Mouse (Mus musculus) embryonic facial prominence, embryonic 13.5 days (tissue): ENCODE measurements at regions not wholly inside any gene's neighbourhood (a gene's known extent, or its start where the extent isn't known, plus 50 kb on each side); places are given as distances from the start of the nearest gene placed in this dataset.

ENCODE experiments used
- ATAC-seq: fragments of 200-750 bp; cut with Nextera tagmentation; 2 replicates; pipeline ENCODE4 v1.8.0; 2017; ENCODE audit warnings: low read depth; ENCODE audit not compliant: insufficient number of reproducible peaks, insufficient read depth, low FRiP score, low TSS enrichment
- H3K27ac ChIP-seq: fragments of 300-500 bp; sonication (generic); 2 replicates; pipeline ENCODE4 v1.5.1; 2015; ENCODE audit warnings: moderate library complexity, mild to moderate bottlenecking, inconsistent platforms
- H3K27me3 ChIP-seq: fragments of 300-500 bp; sonication (generic); 2 replicates; pipeline ENCODE4 v1.6.1; 2015; ENCODE audit warnings: mild to moderate bottlenecking, inconsistent platforms
- H3K36me3 ChIP-seq: fragments of 300-500 bp; sonication (generic); 2 replicates; pipeline ENCODE4 v1.6.1; 2015; ENCODE audit warnings: mild to moderate bottlenecking, inconsistent platforms
- H3K4me1 ChIP-seq: fragments of 300-500 bp; sonication (generic); 2 replicates; pipeline ENCODE4 v1.6.1; 2015; ENCODE audit warnings: inconsistent platforms
- H3K4me2 ChIP-seq: fragments of 300-500 bp; sonication (generic); 2 replicates; pipeline ENCODE4 v1.6.1; 2015; ENCODE audit warnings: moderate library complexity, mild to moderate bottlenecking, inconsistent platforms
- H3K4me3 ChIP-seq: fragments of 300-500 bp; sonication (generic); 2 replicates; pipeline ENCODE4 v1.5.1; 2015; ENCODE audit warnings: mild to moderate bottlenecking, inconsistent platforms
- H3K9ac ChIP-seq: fragments of 300-500 bp; sonication (generic); 2 replicates; pipeline ENCODE4 v1.6.1; 2015; ENCODE audit warnings: mild to moderate bottlenecking, inconsistent platforms
- H3K9me3 ChIP-seq: fragments of 300-500 bp; sonication (generic); 2 replicates; pipeline ENCODE4 v1.6.1; 2016; ENCODE audit warnings: inconsistent platforms
- WGBS: fragments of 180-500 bp; shearing (Covaris S2); methylation state at CpG from one replicate; pipeline ENCODE4 v1.1.7; 2015; ENCODE audit warnings: mixed read lengths; 5-methylcytosine and 5-hydroxymethylcytosine counted together

- 69% methylated on average over 1 of the region's 1 CpGs for WGBS
- no peak overlapping the region for H3K27ac ChIP-seq
- H3K36me3 ChIP-seq = no peaks in the 10 kb centered on the region
- no peak for ATAC-seq
- no peak overlapping the region for H3K4me3 ChIP-seq
- H3K4me2 ChIP-seq = no peak overlapping the region
- 0 out of 2 replicates have a peak, but pooled peaks cover 2% of the 10 kb centered on the region for H3K4me1 ChIP-seq
- H3K9ac ChIP-seq = no peak overlapping the region
- no peaks in the 10 kb centered on the region for H3K27me3 ChIP-seq
- H3K9me3 ChIP-seq = no peaks in the 10 kb centered on the region
These were observed 361.8 kb downstream of the Ptprc start for GRCm38 (mm10) chr1:137813716-137814115.

- 74% methylated on average over 4 of the region's 4 CpGs for whole genome bisulfite sequencing
- no peaks in the 10 kb centered on the region for H3K9me3 ChIP-seq
- no peak overlapping the region for H3K9ac ChIP-seq
- no peak overlapping the region for H3K4me2 ChIP-seq
- ATAC-seq = no peak
- no peak overlapping the region for H3K4me3 ChIP-seq
- 0 out of 2 replicates have a peak, but pooled peaks cover 2% of the 10 kb centered on the region for H3K4me1 ChIP-seq
- H3K27ac ChIP-seq = no peak overlapping the region
- H3K36me3 ChIP-seq = no peaks in the 10 kb centered on the region
- no peaks in the 10 kb centered on the region for H3K27me3 ChIP-seq
These were observed 363.5 kb downstream of the Ptprc start for GRCm38 (mm10) chr1:137811981-137812380.

DNA sequence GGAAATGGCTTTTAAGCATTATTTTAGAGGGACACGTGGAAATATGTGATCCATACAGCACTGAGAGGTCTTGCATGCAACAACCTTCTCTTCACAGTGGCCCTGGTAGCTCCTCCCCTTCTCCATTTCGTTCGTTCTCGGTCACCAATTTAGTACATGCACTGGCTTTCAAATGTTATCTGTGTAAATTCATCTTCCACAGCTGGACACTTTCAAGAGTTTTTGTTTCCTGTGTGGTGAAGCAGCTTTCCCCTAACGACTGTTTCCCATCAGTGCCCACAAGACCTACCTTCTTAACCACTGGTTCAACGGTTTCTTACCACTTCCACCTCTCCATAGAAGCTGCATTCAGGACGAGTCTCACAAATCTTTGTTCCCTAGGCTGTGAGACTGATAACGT lies 368.8 kb downstream of the Ptprc start:
- Histone ChIP-seq H3K4me1 (no peaks in the 10 kb centered on the region), H3K4me2 (no peak overlapping the region), H3K27ac (no peak overlapping the region), H3K9me3 (no peaks in the 10 kb centered on the region), H3K36me3 (no peaks in the 10 kb centered on the region), H3K27me3 (no peaks in the 10 kb centered on the region), H3K4me3 (no peak overlapping the region), H3K9ac (no peak overlapping the region)
- 64% methylated on average over 8 of the region's 8 CpGs for WGBS
- ATAC-seq = no peak

- Histone ChIP-seq H3K27me3 (no peaks in the 10 kb centered on the region), H3K4me1 (no peaks in the 10 kb centered on the region), H3K36me3 (no peaks in the 10 kb centered on the region), H3K9ac (no peak overlapping the region), H3K4me3 (no peak overlapping the region), H3K4me2 (no peak overlapping the region), H3K9me3 (no peaks in the 10 kb centered on the region), H3K27ac (no peak overlapping the region)
- no peak for ATAC-seq
- 83% methylated on average over 7 of the region's 8 CpGs for WGBS
These were observed 369.3 kb downstream of the Ptprc start for GRCm38 (mm10) chr1:137806252-137806651.

- 59% methylated on average over 4 of the region's 4 CpGs for WGBS
- no peak overlapping the region for H3K27ac ChIP-seq
- no peak overlapping the region for H3K4me2 ChIP-seq
- no peak for ATAC-seq
- no peaks in the 10 kb centered on the region for H3K36me3 ChIP-seq
- H3K4me1 ChIP-seq = no peaks in the 10 kb centered on the region
- H3K9ac ChIP-seq = no peak overlapping the region
- H3K27me3 ChIP-seq = no peaks in the 10 kb centered on the region
- H3K4me3 ChIP-seq = no peak overlapping the region
- no peaks in the 10 kb centered on the region for H3K9me3 ChIP-seq
These were observed 373.4 kb downstream of the Ptprc start for GRCm38 (mm10) chr1:137802119-137802518.

DNA sequence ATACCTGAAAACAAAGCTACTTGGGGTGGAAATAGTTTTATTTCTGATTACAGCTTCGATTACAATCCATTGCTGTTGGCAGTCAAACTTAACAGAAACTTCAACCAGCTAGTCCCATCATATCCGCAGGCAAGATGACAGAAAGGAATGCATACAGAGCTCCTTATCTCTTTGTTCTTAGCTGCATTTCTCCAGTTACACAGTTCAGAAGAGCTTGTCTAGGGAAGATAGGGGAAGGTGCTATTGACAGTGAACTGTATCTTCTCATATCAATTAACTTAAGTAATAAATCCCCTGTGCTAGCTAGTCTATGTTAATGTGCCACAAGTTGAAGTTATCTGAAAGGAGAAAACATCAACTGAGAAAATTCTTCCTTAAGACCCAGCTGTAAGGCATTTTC lies 374.8 kb downstream of the Ptprc start:
- H3K4me1 ChIP-seq = no peaks in the 10 kb centered on the region
- H3K9me3 ChIP-seq = no peaks in the 10 kb centered on the region
- H3K4me2 ChIP-seq = no peak overlapping the region
- H3K9ac ChIP-seq = no peak overlapping the region
- 59% methylated on average over 2 of the region's 2 CpGs for WGBS
- ATAC-seq = no peak
- no peaks in the 10 kb centered on the region for H3K27me3 ChIP-seq
- H3K36me3 ChIP-seq = no peaks in the 10 kb centered on the region
- H3K4me3 ChIP-seq = no peak overlapping the region
- no peak overlapping the region for H3K27ac ChIP-seq

- Histone ChIP-seq H3K27me3 (no peaks in the 10 kb centered on the region), H3K27ac (no peak overlapping the region), H3K9ac (no peak overlapping the region), H3K4me3 (no peak overlapping the region), H3K36me3 (no peaks in the 10 kb centered on the region), H3K9me3 (no peaks in the 10 kb centered on the region), H3K4me2 (no peak overlapping the region), H3K4me1 (no peaks in the 10 kb centered on the region)
- ATAC-seq = no peak
- WGBS = 81% methylated on average over 3 of the region's 3 CpGs
These were observed 386.7 kb downstream of the Ptprc start for GRCm38 (mm10) chr1:137788789-137789188.

DNA sequence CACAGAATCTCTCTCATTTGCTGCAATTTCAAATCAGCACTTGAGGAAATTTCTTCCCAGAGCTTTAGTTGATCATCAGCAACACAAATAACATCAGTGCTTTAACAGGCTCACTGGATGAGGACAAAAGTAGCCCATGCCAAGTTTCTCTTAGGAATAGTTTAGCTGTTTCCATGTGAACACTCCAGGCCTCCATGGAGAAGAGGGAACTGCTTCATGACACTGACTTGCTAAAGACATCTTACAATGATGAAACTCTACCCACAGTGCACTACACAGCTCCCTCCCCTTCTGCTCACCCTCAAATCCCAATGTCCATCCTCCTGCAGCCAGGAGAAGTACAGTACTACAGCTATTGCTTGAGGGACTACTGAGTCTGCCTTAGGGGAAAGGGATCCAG lies 388.9 kb downstream of the Ptprc start:
- Histone ChIP-seq H3K9ac (no peak overlapping the region), H3K4me3 (no peak overlapping the region), H3K27ac (no peak overlapping the region), H3K4me2 (no peak overlapping the region), H3K9me3 (no peaks in the 10 kb centered on the region), H3K27me3 (no peaks in the 10 kb centered on the region), H3K4me1 (no peaks in the 10 kb centered on the region), H3K36me3 (no peaks in the 10 kb centered on the region)
- no peak for ATAC-seq

GRCm38 (mm10) chr1:137774586-137774985 lies 400.9 kb downstream of the Ptprc start:
- no peaks in the 10 kb centered on the region for H3K9me3 ChIP-seq
- no peak overlapping the region for H3K27ac ChIP-seq
- H3K4me2 ChIP-seq = no peak overlapping the region
- H3K27me3 ChIP-seq = no peaks in the 10 kb centered on the region
- no peak for ATAC-seq
- H3K36me3 ChIP-seq = no peaks in the 10 kb centered on the region
- H3K4me3 ChIP-seq = no peak overlapping the region
- H3K4me1 ChIP-seq = 0 out of 2 replicates have a peak, but pooled peaks cover 3% of the 10 kb centered on the region
- H3K9ac ChIP-seq = no peak overlapping the region

GRCm38 (mm10) chr1:137760797-137761196 lies 414.7 kb downstream of the Ptprc start:
- no peak overlapping the region for H3K9ac ChIP-seq
- H3K4me1 ChIP-seq = no peaks in the 10 kb centered on the region
- 82% methylated on average over 4 of the region's 4 CpGs for WGBS
- H3K4me3 ChIP-seq = no peak overlapping the region
- no peaks in the 10 kb centered on the region for H3K36me3 ChIP-seq
- no peaks in the 10 kb centered on the region for H3K9me3 ChIP-seq
- no peak overlapping the region for H3K4me2 ChIP-seq
- ATAC-seq = no peak
- H3K27me3 ChIP-seq = no peaks in the 10 kb centered on the region
- no peak overlapping the region for H3K27ac ChIP-seq

DNA sequence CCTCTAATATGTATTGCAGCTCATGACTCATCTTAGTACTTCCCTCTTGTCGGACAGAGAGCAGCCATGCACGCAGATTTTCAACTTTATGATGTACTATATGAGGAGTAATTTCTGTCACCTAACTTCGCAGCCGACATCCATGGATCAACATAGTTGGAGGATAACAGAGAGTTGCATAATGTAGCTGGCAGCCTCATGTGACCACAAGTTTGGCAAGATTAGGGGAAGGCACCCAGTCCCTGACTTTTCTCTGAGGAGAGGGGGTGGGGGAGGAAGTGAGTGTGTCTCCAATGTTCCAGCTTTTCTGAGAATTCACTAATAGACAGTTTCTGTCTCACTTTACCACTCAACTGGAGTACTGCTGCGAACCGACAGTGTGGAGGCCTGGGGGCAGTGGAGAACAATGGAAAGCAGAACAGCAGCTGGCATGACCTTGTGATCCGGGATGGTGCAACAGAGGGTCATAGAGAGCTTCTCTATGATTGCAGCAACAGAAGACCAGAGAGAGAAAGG lies 424.0 kb downstream of the Ptprc start:
- H3K4me1 ChIP-seq = peaks cover 7% of the 10 kb centered on the region; the same call in 1 of the 2 replicates
- no peaks in the 10 kb centered on the region for H3K36me3 ChIP-seq
- no peaks in the 10 kb centered on the region for H3K27me3 ChIP-seq
- H3K4me3 ChIP-seq = no peak overlapping the region
- no peak overlapping the region for H3K9ac ChIP-seq
- H3K9me3 ChIP-seq = no peaks in the 10 kb centered on the region
- H3K4me2 ChIP-seq = no peak overlapping the region
- H3K27ac ChIP-seq = no peak overlapping the region
- no peak for ATAC-seq
- WGBS = 59% methylated on average over 7 of the region's 7 CpGs

GRCm38 (mm10) chr1:137750894-137751293 lies 424.6 kb downstream of the Ptprc start:
- H3K9ac ChIP-seq = no peak overlapping the region
- H3K36me3 ChIP-seq = no peaks in the 10 kb centered on the region
- H3K4me2 ChIP-seq = no peak overlapping the region
- no peaks in the 10 kb centered on the region for H3K9me3 ChIP-seq
- no peak for ATAC-seq
- H3K4me1 ChIP-seq = peaks cover 11% of the 10 kb centered on the region; the same call in 1 of the 2 replicates
- no peak overlapping the region for H3K4me3 ChIP-seq
- no peak overlapping the region for H3K27ac ChIP-seq
- 89% methylated on average over 5 of the region's 5 CpGs for WGBS
- no peaks in the 10 kb centered on the region for H3K27me3 ChIP-seq

- no peak for ATAC-seq
- 60% methylated on average over 2 of the region's 2 CpGs for whole genome bisulfite sequencing
These were observed 429.4 kb downstream of the Ptprc start for GRCm38 (mm10) chr1:137746129-137746528.

More at GRCm38 (mm10) chr1:137746129-137746528, 429.4 kb downstream of the Ptprc start:
- H3K4me3 ChIP-seq = no peak overlapping the region
- H3K4me2 ChIP-seq = no peak overlapping the region
- no peak overlapping the region for H3K27ac ChIP-seq
- no peaks in the 10 kb centered on the region for H3K36me3 ChIP-seq
- 0 out of 2 replicates have a peak, but pooled peaks cover 4% of the 10 kb centered on the region for H3K4me1 ChIP-seq
- no peaks in the 10 kb centered on the region for H3K9me3 ChIP-seq
- H3K27me3 ChIP-seq = no peaks in the 10 kb centered on the region
- no peak overlapping the region for H3K9ac ChIP-seq
